Mouse (Mus musculus): ENCODE measurements around the gene Cpa2. TPM values are rescaled to one million over a fixed set of nuclear protein-coding genes. Genes with fewer than 3 reads are reported as not detected.

The Cpa2 gene
- total RNA-seq (2014; rRNA removed) (6.2 and 9.3 TPM in 2 replicates), polyA plus RNA-seq (2015; fragmentation: Nextera tagmentation; extraction: Ambion mirVana) (13.0 and 15.2 TPM in 2 replicates)

GRCm38 (mm10) chr6:30541009-30541799 is at the start of gene Cpa2:
Gene Cpa2, plus strand, starts transcription at chr6:30541582.
- WGBS: 84% methylated on average over 11 of the region's 11 CpGs

DNA sequence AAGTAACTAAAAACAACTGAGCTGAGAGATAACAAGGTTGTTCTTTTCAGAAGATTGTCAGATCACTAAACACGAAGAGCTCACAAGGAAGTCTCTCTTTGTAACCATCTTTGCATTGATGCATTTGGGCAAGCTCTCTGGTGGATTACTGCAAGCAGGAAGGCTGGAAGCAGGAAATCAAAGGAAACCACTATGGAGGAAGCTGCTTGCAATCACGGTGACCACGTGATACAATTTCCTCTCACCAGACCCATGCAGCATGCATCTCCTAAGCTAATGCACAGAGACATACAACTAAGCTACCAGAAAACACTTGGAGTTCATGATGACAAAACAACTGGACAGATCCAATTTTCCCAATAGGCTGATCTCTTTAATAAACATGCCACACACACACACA is 42.3 kb upstream of the Cpa2 start:
- Histone ChIP-seq H3K36me3 (ENCODE audit: insufficient read depth, low read length) (peaks cover 11% of the 10 kb centered on the region; the same call in 1 of the 2 replicates), H3K4me2 (ENCODE audit: low read depth, low read length, poor library complexity, severe bottlenecking) (no peak overlapping the region), H3K4me1 (ENCODE audit: insufficient read depth, low read length) (no peaks in the 10 kb centered on the region), H3K9me3 (ENCODE audit: low read length) (no peaks in the 10 kb centered on the region), H3K4me3 (ENCODE audit: low read depth, low read length) (no peak overlapping the region), H3K9ac (replicated peaks; ENCODE audit: low read length, poor library complexity, severe bottlenecking) (no peak overlapping the region), H3K27ac (ENCODE audit: low read depth, low read length) (no peak overlapping the region), H3K27me3 (ENCODE audit: insufficient read depth, low read length) (no peaks in the 10 kb centered on the region)
- ATAC-seq (ENCODE audit: low FRiP score): no peak
- TF ChIP-seq CTCF (IDR thresholded peaks at IDR 0.05): no peak
- WGBS: 86% methylated on average over 3 of the region's 3 CpGs
- no peak for DNase-seq (ENCODE audit: low spot score)

More at GRCm38 (mm10) chr6:30541009-30541799, at the start of gene Cpa2:
- H3K36me3 ChIP-seq (ENCODE audit: insufficient read depth, low read length): no peaks in the 10 kb centered on the region
- ATAC-seq (ENCODE audit: low FRiP score) (no peak), DNase-seq (ENCODE audit: low spot score) (no peak)
- H3K4me3 ChIP-seq (ENCODE audit: low read depth, low read length): no peak within 1 kb of the TSS
- H3K4me1 ChIP-seq (ENCODE audit: insufficient read depth, low read length): peaks cover 4% of the 10 kb centered on the region; the same call in 1 of the 2 replicates
- no peak within 1 kb of the TSS for H3K9ac ChIP-seq (replicated peaks; ENCODE audit: low read length, poor library complexity, severe bottlenecking)
- no peak within 1 kb of the TSS for H3K27ac ChIP-seq (ENCODE audit: low read depth, low read length)
- H3K9me3 ChIP-seq (ENCODE audit: low read length): no peaks in the 10 kb centered on the region
- H3K27me3 ChIP-seq (ENCODE audit: insufficient read depth, low read length): no peaks in the 10 kb centered on the region
- H3K4me2 ChIP-seq (ENCODE audit: low read depth, low read length, poor library complexity, severe bottlenecking): no peak within 1 kb of the TSS
- TF ChIP-seq CTCF (IDR thresholded peaks at IDR 0.05): no peak

GRCm38 (mm10) chr6:30508824-30509223 is 32.6 kb upstream of the Cpa2 start:
- H3K27ac ChIP-seq (ENCODE audit: low read depth, low read length): peak overlapping the region; percentile 79
- peak overlapping the region; percentile 54 for H3K9ac ChIP-seq (replicated peaks; ENCODE audit: low read length, poor library complexity, severe bottlenecking)
- H3K4me2 ChIP-seq (ENCODE audit: low read depth, low read length, poor library complexity, severe bottlenecking): peak overlapping the region; percentile 74
- WGBS: 3% methylated on average over 2 of the region's 2 CpGs
- H3K4me3 ChIP-seq (ENCODE audit: low read depth, low read length): peak overlapping the region; percentile 46
- 0 out of 2 replicates have a peak, but pooled peaks cover 4% of the 10 kb centered on the region for H3K4me1 ChIP-seq (ENCODE audit: insufficient read depth, low read length)
- 0 out of 2 replicates have a peak, but pooled peaks cover 3% of the 10 kb centered on the region for H3K36me3 ChIP-seq (ENCODE audit: insufficient read depth, low read length)
- no peak for DNase-seq (ENCODE audit: low spot score)
- no peak for ATAC-seq (ENCODE audit: low FRiP score)
- no peak for TF ChIP-seq CTCF (IDR thresholded peaks at IDR 0.05)
- no peaks in the 10 kb centered on the region for H3K27me3 ChIP-seq (ENCODE audit: insufficient read depth, low read length)
- no peaks in the 10 kb centered on the region for H3K9me3 ChIP-seq (ENCODE audit: low read length)

- 0 out of 2 replicates have a peak, but pooled peaks have one; percentile 6 for TF ChIP-seq CTCF (IDR thresholded peaks at IDR 0.05)
- Histone ChIP-seq H3K4me2 (ENCODE audit: low read depth, low read length, poor library complexity, severe bottlenecking) (peak within 1 kb of the TSS; percentile 74), H3K27ac (ENCODE audit: low read depth, low read length) (peak within 1 kb of the TSS; percentile 79), H3K27me3 (ENCODE audit: insufficient read depth, low read length) (no peaks in the 10 kb centered on the region), H3K9ac (replicated peaks; ENCODE audit: low read length, poor library complexity, severe bottlenecking) (peak within 1 kb of the TSS; percentile 54), H3K4me3 (ENCODE audit: low read depth, low read length) (peak within 1 kb of the TSS; percentile 46), H3K4me1 (ENCODE audit: insufficient read depth, low read length) (0 out of 2 replicates have a peak, but pooled peaks cover 4% of the 10 kb centered on the region), H3K9me3 (ENCODE audit: low read length) (no peaks in the 10 kb centered on the region), H3K36me3 (ENCODE audit: insufficient read depth, low read length) (0 out of 2 replicates have a peak, but pooled peaks cover 3% of the 10 kb centered on the region)
- WGBS: under 1% methylated on average over 37 of the region's 37 CpGs
- peak; percentile 99 for ATAC-seq (ENCODE audit: low FRiP score)
- peak; percentile 98 for DNase-seq (ENCODE audit: low spot score)
Measured at GRCm38 (mm10) chr6:30509265-30510239, 31.8 kb upstream of the Cpa2 start, which contains the start of the genes Tmem209 and Ssmem1. Gene Tmem209, minus strand, starts transcription at chr6:30509783. Gene Ssmem1, plus strand, starts transcription at chr6:30509849.

GRCm38 (mm10) chr6:30510291-30510690 is 31.1 kb upstream of the Cpa2 start:
- DNase-seq (ENCODE audit: low spot score): no peak
- 57% methylated on average over 5 of the region's 5 CpGs for WGBS
- Histone ChIP-seq H3K27ac (ENCODE audit: low read depth, low read length) (peak overlapping the region; percentile 79), H3K9me3 (ENCODE audit: low read length) (no peaks in the 10 kb centered on the region), H3K9ac (replicated peaks; ENCODE audit: low read length, poor library complexity, severe bottlenecking) (no peak overlapping the region), H3K27me3 (ENCODE audit: insufficient read depth, low read length) (no peaks in the 10 kb centered on the region), H3K4me3 (ENCODE audit: low read depth, low read length) (peak overlapping the region; percentile 46), H3K4me2 (ENCODE audit: low read depth, low read length, poor library complexity, severe bottlenecking) (peak overlapping the region; percentile 74), H3K36me3 (ENCODE audit: insufficient read depth, low read length) (0 out of 2 replicates have a peak, but pooled peaks cover 3% of the 10 kb centered on the region), H3K4me1 (ENCODE audit: insufficient read depth, low read length) (0 out of 2 replicates have a peak, but pooled peaks cover 4% of the 10 kb centered on the region)
- ATAC-seq (ENCODE audit: low FRiP score): no peak
- TF ChIP-seq CTCF (IDR thresholded peaks at IDR 0.05): no peak

All from midbrain, postnatal 0 days (tissue).